ENCODE assay signal across 8 mouse cellular contexts in genomic region chr5:34549135-34549482, GRCm38 (mm10). TPM values are rescaled to one million over a fixed set of nuclear protein-coding genes. Genes with fewer than 3 reads are reported as not detected.
DNase-seq lines count a peak whose midpoint lies in the region; ATAC-seq and TF ChIP-seq lines count a peak whose summit lies in the region.

No protein-coding gene starts in this region.

- H3K27me3 ChIP-seq in cerebellum, adult 2 months (ENCODE audit: control insufficient read depth, insufficient read depth, low read length) = no peaks in the 10 kb centered on the region
- no peaks in the 10 kb centered on the region for H3K27me3 ChIP-seq in spleen, adult 2 months (ENCODE audit: control insufficient read depth, insufficient read depth, low read length)
- H3K27me3 ChIP-seq in liver, embryonic 14.5 days (ENCODE audit: control insufficient read depth, insufficient read depth, low read length) = no peaks in the 10 kb centered on the region
- no peaks in the 10 kb centered on the region for H3K27me3 ChIP-seq in stomach, embryonic 15.5 days (replicated peaks)

- no peak for TF ChIP-seq POLR2A in cerebellum, adult 2 months (IDR thresholded peaks at IDR 0.05; ENCODE audit: borderline replicate concordance, insufficient read depth, low read length)
- no peak for TF ChIP-seq POLR2A in spleen, adult 2 months (IDR thresholded peaks at IDR 0.05; ENCODE audit: low read depth, low read length)

- no peak for TF ChIP-seq EP300 in liver, embryonic 14.5 days (IDR thresholded peaks at IDR 0.05; ENCODE audit: low read depth)

- H3K27ac ChIP-seq in cerebellum, adult 2 months (ENCODE audit: insufficient read depth, low read length) = no peak overlapping the region
- H3K27ac ChIP-seq in spleen, adult 2 months (ENCODE audit: insufficient read depth, low read length) = no peak overlapping the region
- no peak overlapping the region for H3K27ac ChIP-seq in liver, embryonic 14.5 days
- no peak overlapping the region for H3K27ac ChIP-seq in stomach, embryonic 15.5 days

- H3K4me3 ChIP-seq in cerebellum, adult 2 months (replicated peaks; ENCODE audit: insufficient read depth, low read depth, low read length) = peak overlapping the region; percentile 66
- peak overlapping the region; percentile 55 for H3K4me3 ChIP-seq in spleen, adult 2 months (ENCODE audit: extremely low read depth, insufficient read depth, insufficient read length)
- peak overlapping the region; percentile 53 to 82 for H3K4me3 ChIP-seq in liver, embryonic 14.5 days (ENCODE audit: insufficient read depth in 1 of 2, low read depth in 2 of 2, low read length in 2 of 2)
- peak overlapping the region; percentile 92 for H3K4me3 ChIP-seq in stomach, embryonic 15.5 days (replicated peaks)

- peaks cover 2% of the 10 kb centered on the region; the same call in 1 of the 2 replicates for H3K4me1 ChIP-seq in cerebellum, adult 2 months (ENCODE audit: control insufficient read depth, insufficient read depth, low read length)
- peaks cover 27% of the 10 kb centered on the region for H3K4me1 ChIP-seq in spleen, adult 2 months (ENCODE audit: control insufficient read depth, insufficient read depth, insufficient read length)
- peaks cover 6 to 12% of the 10 kb centered on the region in 2 experiments; a peak in 3 of 4 replicates for H3K4me1 ChIP-seq in liver, embryonic 14.5 days (replicated peaks; ENCODE audit: control insufficient read depth in 2 of 2, insufficient read depth in 2 of 2, low read length in 1 of 2)
- H3K4me1 ChIP-seq in stomach, embryonic 15.5 days = peaks cover 5% of the 10 kb centered on the region

- no peak for TF ChIP-seq CTCF in cerebellum, adult 2 months (IDR thresholded peaks at IDR 0.05; ENCODE audit: borderline replicate concordance, insufficient read depth, low read depth, low read length)
- TF ChIP-seq CTCF in spleen, adult 2 months (IDR thresholded peaks at IDR 0.05; ENCODE audit: extremely low read depth, insufficient read depth, insufficient read length, insufficient replicate concordance) = no peak
- no peak for TF ChIP-seq CTCF in liver, embryonic 14.5 days (IDR thresholded peaks at IDR 0.05; ENCODE audit: low read depth)

- DNase-seq in cerebellum, adult 2 months = no peak
- no peak for DNase-seq in cerebellum, postnatal 25 days
- DNase-seq in spleen, adult 2 months (ENCODE audit: low read depth in 1 of 2, low spot score in 2 of 2) = no peak
- DNase-seq in spleen, postnatal 14 days (ENCODE audit: low spot score in 2 of 2) = no peak
- DNase-seq in liver, embryonic 14.5 days (ENCODE audit: low read depth in 3 of 3, low spot score in 3 of 3) = no peak
- no peak for DNase-seq in cerebellum, adult 9-10 months
- DNase-seq in ovary, postnatal 10 days (ENCODE audit: low spot score) = no peak

- no peaks in the 10 kb centered on the region for H3K9me3 ChIP-seq in liver, embryonic 14.5 days (ENCODE audit: control insufficient read depth, low read length)
- H3K9me3 ChIP-seq in stomach, embryonic 15.5 days = no peaks in the 10 kb centered on the region

- peak overlapping the region; percentile 89 for H3K4me2 ChIP-seq in liver, embryonic 14.5 days (ENCODE audit: low read depth)
- peak overlapping the region; percentile 91 for H3K4me2 ChIP-seq in stomach, embryonic 15.5 days

- peak overlapping the region; percentile 89 for H3K9ac ChIP-seq in liver, embryonic 14.5 days (replicated peaks)
- H3K9ac ChIP-seq in stomach, embryonic 15.5 days = peak overlapping the region; percentile 87

- 12% methylated on average over 8 of the region's 8 CpGs for WGBS in cerebellum, adult 2 months
- 44% methylated on average over 8 of the region's 8 CpGs for WGBS in spleen, adult 2 months
- WGBS in liver, embryonic 14.5 days (ENCODE audit: insufficient replicate concordance) = 24% methylated on average over 8 of the region's 8 CpGs
- WGBS in stomach, embryonic 15.5 days = 18% methylated on average over 8 of the region's 8 CpGs

- H3K36me3 ChIP-seq in spleen, adult 2 months (ENCODE audit: control insufficient read depth, insufficient read depth, low read length) = peaks cover 20% of the 10 kb centered on the region
- no peaks in the 10 kb centered on the region; the same call in 1 of the 2 replicates for H3K36me3 ChIP-seq in liver, embryonic 14.5 days (replicated peaks; ENCODE audit: control insufficient read depth, insufficient read depth, low read depth)
- H3K36me3 ChIP-seq in stomach, embryonic 15.5 days = peaks cover 16% of the 10 kb centered on the region

- 0 out of 2 replicates have a peak, but pooled peaks have one; percentile 4 for ATAC-seq in liver, embryonic 14.5 days (ENCODE audit: insufficient read depth)
- ATAC-seq in stomach, embryonic 15.5 days (ENCODE audit: insufficient read depth, low FRiP score, low read depth) = no peak

RNA-seq across cellular contexts. Expression of gene Sh3bp2, which starts 23.5 kb away (rescaled TPM):
- 3.2 and 3.6 TPM in 2 replicates for polyA plus RNA-seq in cerebellum, adult 2 months (2012; rRNA removed)
- 50.7 and 51.3 TPM in 2 replicates for polyA plus RNA-seq in spleen, adult 2 months (2012; rRNA removed)
- polyA plus RNA-seq in liver, embryonic 14.5 days (2012; rRNA removed) = 4.6 and 5.2 TPM in 2 replicates
- polyA plus RNA-seq in liver, embryonic 14.5 days (2014; fragmentation: Nextera tagmentation; extraction: Ambion mirVana) = 3.5 and 4.9 TPM in 2 replicates
- polyA plus RNA-seq in stomach, embryonic 15.5 days (2015; fragmentation: Nextera tagmentation; extraction: Ambion mirVana) = 5.9 and 10.9 TPM in 2 replicates

RNA-seq across cellular contexts. Expression of gene Add1, which starts 24.4 kb away (rescaled TPM):
- 303 and 315 TPM in 2 replicates for polyA plus RNA-seq in cerebellum, adult 2 months (2012; rRNA removed)
- polyA plus RNA-seq in spleen, adult 2 months (2012; rRNA removed) = 152 and 170 TPM in 2 replicates
- polyA plus RNA-seq in liver, embryonic 14.5 days (2012; rRNA removed) = 106 and 118 TPM in 2 replicates
- polyA plus RNA-seq in liver, embryonic 14.5 days (2014; fragmentation: Nextera tagmentation; extraction: Ambion mirVana) = 113 and 137 TPM in 2 replicates
- 162 and 168 TPM in 2 replicates for polyA plus RNA-seq in stomach, embryonic 15.5 days (2015; fragmentation: Nextera tagmentation; extraction: Ambion mirVana)

RNA-seq across cellular contexts. Expression of gene Tnip2, which starts 35.3 kb away (rescaled TPM):
- 9.6 and 10.0 TPM in 2 replicates for polyA plus RNA-seq in cerebellum, adult 2 months (2012; rRNA removed)
- 23.3 and 27.4 TPM in 2 replicates for polyA plus RNA-seq in spleen, adult 2 months (2012; rRNA removed)
- polyA plus RNA-seq in liver, embryonic 14.5 days (2012; rRNA removed) = 3.0 and 5.0 TPM in 2 replicates
- polyA plus RNA-seq in liver, embryonic 14.5 days (2014; fragmentation: Nextera tagmentation; extraction: Ambion mirVana) = 3.2 and 4.4 TPM in 2 replicates
- 22.9 and 23.2 TPM in 2 replicates for polyA plus RNA-seq in stomach, embryonic 15.5 days (2015; fragmentation: Nextera tagmentation; extraction: Ambion mirVana)
